9 mouse cellular contexts compared by ENCODE assay signal in genomic region chr1:138576803-138577202, GRCm38 (mm10). TPM values are rescaled to one million over a fixed set of nuclear protein-coding genes. Genes with fewer than 3 reads are reported as not detected.
DNase-seq lines count a peak whose midpoint lies in the region; ATAC-seq and TF ChIP-seq lines count a peak whose summit lies in the region.
"Had no signal": no experiment of that assay in that cellular context is flagged by ENCODE, and none has a peak within 500 bp of the region (broad histone marks: within the 10 kb centered on the region; RNA-seq: fewer than 3 reads in every experiment).

No protein-coding gene starts in this region.

- TF ChIP-seq EP300 in lung, postnatal 0 days (IDR thresholded peaks at IDR 0.05), result no peak

- no peaks in the 10 kb centered on the region for H3K4me1 ChIP-seq in lung, embryonic 14.5 days (ENCODE audit: insufficient read depth)
- no peaks in the 10 kb centered on the region for H3K4me1 ChIP-seq in lung, postnatal 0 days (ENCODE audit: insufficient read depth, low read depth, low read length)
- peaks cover 12 to 34% of the 10 kb centered on the region in 2 experiments for H3K4me1 ChIP-seq in heart, embryonic 14.5 days (ENCODE audit: control insufficient read depth in 2 of 2, insufficient read depth in 2 of 2, low read length in 2 of 2)
- H3K4me1 ChIP-seq in forebrain, embryonic 16.5 days (replicated peaks; ENCODE audit: control insufficient read depth, insufficient read depth, low read length), result peaks cover 4% of the 10 kb centered on the region; the same call in 1 of the 2 replicates

- no peak overlapping the region for H3K9ac ChIP-seq in lung, embryonic 14.5 days
- no peak overlapping the region for H3K9ac ChIP-seq in lung, postnatal 0 days (replicated peaks; ENCODE audit: low read depth)
- H3K9ac ChIP-seq in heart, embryonic 14.5 days (ENCODE audit: low read length), result no peak overlapping the region
- H3K9ac ChIP-seq in forebrain, embryonic 16.5 days (replicated peaks; ENCODE audit: low read depth, low read length), result no peak overlapping the region
- H3K9ac ChIP-seq: limb, embryonic 12.5 days had no signal

- no peak overlapping the region for H3K27ac ChIP-seq in lung, embryonic 14.5 days (ENCODE audit: low read depth)
- H3K27ac ChIP-seq in lung, postnatal 0 days (ENCODE audit: low read length), result no peak overlapping the region
- peak overlapping the region; percentile 75 to 77 for H3K27ac ChIP-seq in heart, embryonic 14.5 days (replicated peaks in 1 of 2; ENCODE audit: control insufficient read depth in 1 of 2, insufficient read depth in 1 of 2, low read depth in 2 of 2, low read length in 2 of 2)
- H3K27ac ChIP-seq in forebrain, embryonic 16.5 days (ENCODE audit: low read length), result no peak overlapping the region
- H3K27ac ChIP-seq: limb, embryonic 12.5 days had no signal

- 66% methylated on average over 7 of the region's 7 CpGs for WGBS in lung, embryonic 14.5 days
- 62% methylated on average over 7 of the region's 7 CpGs for WGBS in lung, postnatal 0 days
- WGBS in heart, embryonic 14.5 days, result 25% methylated on average over 7 of the region's 7 CpGs
- WGBS in forebrain, embryonic 16.5 days, result 67% methylated on average over 7 of the region's 7 CpGs

- H3K9me3 ChIP-seq in lung, embryonic 14.5 days (ENCODE audit: low read depth, low read length), result no peaks in the 10 kb centered on the region
- H3K9me3 ChIP-seq in lung, postnatal 0 days (ENCODE audit: low read length), result no peaks in the 10 kb centered on the region
- no peaks in the 10 kb centered on the region for H3K9me3 ChIP-seq in heart, embryonic 14.5 days (ENCODE audit: control insufficient read depth, low read length)
- H3K9me3 ChIP-seq in forebrain, embryonic 16.5 days (ENCODE audit: control insufficient read depth, low read length), result no peaks in the 10 kb centered on the region
- H3K9me3 ChIP-seq: limb, embryonic 12.5 days had no signal

- H3K27me3 ChIP-seq in lung, embryonic 14.5 days (ENCODE audit: insufficient read depth, low read length), result no peaks in the 10 kb centered on the region
- no peaks in the 10 kb centered on the region for H3K27me3 ChIP-seq in lung, postnatal 0 days (replicated peaks; ENCODE audit: insufficient read depth, low read length)
- H3K27me3 ChIP-seq in heart, embryonic 14.5 days (ENCODE audit: control insufficient read depth, insufficient read depth, low read length), result no peaks in the 10 kb centered on the region
- no peaks in the 10 kb centered on the region for H3K27me3 ChIP-seq in forebrain, embryonic 16.5 days (replicated peaks; ENCODE audit: control insufficient read depth, insufficient read depth, low read length)
- H3K27me3 ChIP-seq: limb, embryonic 12.5 days had no signal

- no peak for TF ChIP-seq CTCF in lung, embryonic 14.5 days (IDR thresholded peaks at IDR 0.05; ENCODE audit: low read depth)
- TF ChIP-seq CTCF in lung, postnatal 0 days (IDR thresholded peaks at IDR 0.05), result no peak

- no peak for DNase-seq in cerebellum, adult 8-10 months
- DNase-seq in lung, embryonic 14.5 days, result peak; percentile 31
- no peak for DNase-seq in lung, postnatal 0 days (ENCODE audit: low spot score)
- peak; percentile 30 for DNase-seq in right cerebral cortex, postnatal 14 days
- no peak for DNase-seq in MN1 (ENCODE audit: low spot score)

- ATAC-seq in cerebellum, adult (ENCODE audit: insufficient number of reproducible peaks, low FRiP score, low TSS enrichment), result 0 out of 2 replicates have a peak, but pooled peaks have one; percentile 45
- ATAC-seq in lung, embryonic 14.5 days (ENCODE audit: insufficient read depth), result no peak
- no peak for ATAC-seq in lung, postnatal 0 days
- ATAC-seq in heart, embryonic 14.5 days (ENCODE audit: insufficient number of reproducible peaks, insufficient read depth, low FRiP score, low read depth), result peak; percentile 77
- no peak; the same call in 1 of the 2 replicates for ATAC-seq in forebrain, embryonic 16.5 days

- no peak overlapping the region for H3K4me3 ChIP-seq in lung, embryonic 14.5 days (ENCODE audit: low read depth, low read length)
- no peak overlapping the region for H3K4me3 ChIP-seq in lung, postnatal 0 days (ENCODE audit: low read depth, low read length)
- no peak overlapping the region for H3K4me3 ChIP-seq in heart, embryonic 14.5 days (ENCODE audit: control insufficient read depth in 1 of 2, insufficient read depth in 1 of 2, low read depth in 1 of 2, low read length in 2 of 2)
- no peak overlapping the region for H3K4me3 ChIP-seq in forebrain, embryonic 16.5 days (replicated peaks; ENCODE audit: low read length)
- H3K4me3 ChIP-seq: limb, embryonic 12.5 days had no signal

- H3K4me2 ChIP-seq in lung, embryonic 14.5 days, result no peak overlapping the region
- H3K4me2 ChIP-seq in lung, postnatal 0 days (replicated peaks; ENCODE audit: low read depth, low read length), result no peak overlapping the region
- peak overlapping the region; percentile 39 for H3K4me2 ChIP-seq in heart, embryonic 14.5 days (ENCODE audit: low read length)
- H3K4me2 ChIP-seq in forebrain, embryonic 16.5 days (ENCODE audit: low read length), result no peak overlapping the region
- H3K4me2 ChIP-seq: limb, embryonic 12.5 days had no signal

- no peaks in the 10 kb centered on the region for H3K36me3 ChIP-seq in lung, embryonic 14.5 days (ENCODE audit: insufficient read depth)
- no peaks in the 10 kb centered on the region for H3K36me3 ChIP-seq in lung, postnatal 0 days (ENCODE audit: insufficient read depth, low read length)
- H3K36me3 ChIP-seq in heart, embryonic 14.5 days (ENCODE audit: control insufficient read depth, insufficient read depth, low read length), result no peaks in the 10 kb centered on the region
- H3K36me3 ChIP-seq in forebrain, embryonic 16.5 days (ENCODE audit: control insufficient read depth, insufficient read depth), result no peaks in the 10 kb centered on the region
- H3K36me3 ChIP-seq: limb, embryonic 12.5 days had no signal

RNA-seq across cellular contexts. Expression of gene Nek7, which starts 43.1 kb away (rescaled TPM):
- 33.8 and 35.1 TPM in 2 replicates for polyA plus RNA-seq in lung, embryonic 14.5 days (2014; fragmentation: Nextera tagmentation; extraction: Ambion mirVana)
- polyA plus RNA-seq in lung, postnatal 0 days (2015; fragmentation: Nextera tagmentation; extraction: Ambion mirVana), result 41.6 and 43.9 TPM in 2 replicates
- 59.8 and 60.4 TPM in 2 replicates for polyA plus RNA-seq in heart, embryonic 14.5 days (2014; fragmentation: Nextera tagmentation; extraction: Ambion mirVana)
- polyA plus RNA-seq in forebrain, embryonic 16.5 days (2015; fragmentation: Nextera tagmentation; extraction: Ambion mirVana), result 9.5 and 11.6 TPM in 2 replicates

Comparison
In these comparisons a context has a peak if more than half of its experiments do, and no peak if none do; other contexts are left out.
1. DNase-seq: peak in lung, embryonic 14.5 days (single experiment) and right cerebral cortex, postnatal 14 days (single experiment); none in cerebellum, adult 8-10 months (single experiment), lung, postnatal 0 days (single experiment) and MN1 (single experiment).
2. ATAC-seq: peak in cerebellum, adult (single experiment) and heart, embryonic 14.5 days (single experiment); none in lung, embryonic 14.5 days (single experiment), lung, postnatal 0 days (single experiment) and forebrain, embryonic 16.5 days (single experiment).
3. H3K27ac ChIP-seq: peak in heart, embryonic 14.5 days (2 of 2); none in lung, embryonic 14.5 days (single experiment), lung, postnatal 0 days (single experiment) and forebrain, embryonic 16.5 days (single experiment).